Mouse (Mus musculus): ENCODE results near the gene Olfr68. TPM values are rescaled to one million over a fixed set of nuclear protein-coding genes. Genes with fewer than 3 reads are reported as not detected.
"Not testable (repeated sequence)": the region's sequence is repeated elsewhere in the genome, so short reads cannot be mapped to it uniquely, and the experiment has no call there.

Olfr68 gene
- total RNA-seq (2017): not detected in 2 replicates

DNA sequence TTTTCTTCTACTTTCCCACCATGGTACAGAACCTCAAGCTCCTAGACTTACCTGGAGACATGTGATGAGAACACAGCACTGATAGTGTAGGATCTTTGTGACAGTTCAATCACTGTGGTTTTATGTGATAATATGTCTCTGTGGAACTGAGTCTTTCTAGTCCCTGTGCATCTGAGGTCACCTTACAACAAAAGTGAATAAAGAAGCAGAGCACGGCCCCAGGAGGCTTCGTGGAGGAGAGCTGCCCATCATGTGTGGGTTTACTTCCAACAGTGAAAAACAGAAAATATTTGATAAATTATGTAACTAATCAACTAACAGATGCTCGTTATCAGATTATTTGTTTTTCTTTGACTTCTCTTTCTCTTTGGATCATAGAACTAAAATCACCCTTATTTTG is at the start of gene Olfr68:
Gene Olfr68 (minus strand): TSS at position 101 of the 400 bp plus-strand sequence.
- no peak for ATAC-seq (replicated peaks; ENCODE audit: low read depth, poor library complexity, severe bottlenecking)

DNA sequence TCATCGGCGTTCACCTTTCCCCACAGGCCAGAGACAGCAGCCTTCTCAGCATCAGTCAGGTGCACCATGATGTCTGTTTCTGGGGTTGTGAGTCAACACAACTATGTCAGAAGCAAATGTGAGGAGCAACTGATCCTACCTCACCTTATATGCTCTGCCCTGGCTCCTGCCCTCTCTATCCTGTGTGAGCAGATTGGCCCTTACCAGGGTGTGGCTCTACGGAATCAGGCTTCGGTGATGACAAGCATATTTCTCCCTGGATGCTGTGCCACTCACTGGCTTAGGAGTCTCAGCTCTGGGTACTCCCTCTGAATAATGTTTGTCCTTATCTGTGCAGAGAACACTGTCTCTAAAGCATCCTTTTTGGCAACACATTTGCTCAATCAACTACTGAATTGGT is 48.3 kb upstream of the Olfr68 start, which contains the start of gene Hbb-bs:
Gene Hbb-bs (minus strand): TSS at position 289 of the 400 bp plus-strand sequence.
- peak; percentile 39; the same call in 1 of the 2 replicates for ATAC-seq (replicated peaks; ENCODE audit: low read depth, poor library complexity, severe bottlenecking)

DNA sequence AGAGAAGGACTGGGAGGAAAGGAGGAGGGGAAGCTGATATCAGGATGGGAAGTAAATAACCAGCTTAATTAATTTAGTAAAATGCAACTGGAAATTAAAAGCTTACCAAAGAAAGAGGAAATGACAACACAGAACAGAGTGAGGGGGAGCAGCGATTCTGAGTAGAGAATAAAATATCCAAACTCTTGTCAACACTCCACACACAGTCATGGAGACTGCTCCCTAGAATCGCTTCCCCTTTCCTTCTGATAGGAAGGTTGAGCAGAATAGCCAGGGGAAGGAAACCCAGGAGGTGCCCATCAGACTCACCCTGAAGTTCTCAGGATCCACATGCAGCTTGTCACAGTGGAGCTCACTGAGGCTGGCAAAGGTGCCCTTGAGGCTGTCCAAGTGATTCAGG is 47.6 kb upstream of the Olfr68 start:
- peak; percentile 86 for ATAC-seq (replicated peaks; ENCODE audit: low read depth, poor library complexity, severe bottlenecking)

DNA sequence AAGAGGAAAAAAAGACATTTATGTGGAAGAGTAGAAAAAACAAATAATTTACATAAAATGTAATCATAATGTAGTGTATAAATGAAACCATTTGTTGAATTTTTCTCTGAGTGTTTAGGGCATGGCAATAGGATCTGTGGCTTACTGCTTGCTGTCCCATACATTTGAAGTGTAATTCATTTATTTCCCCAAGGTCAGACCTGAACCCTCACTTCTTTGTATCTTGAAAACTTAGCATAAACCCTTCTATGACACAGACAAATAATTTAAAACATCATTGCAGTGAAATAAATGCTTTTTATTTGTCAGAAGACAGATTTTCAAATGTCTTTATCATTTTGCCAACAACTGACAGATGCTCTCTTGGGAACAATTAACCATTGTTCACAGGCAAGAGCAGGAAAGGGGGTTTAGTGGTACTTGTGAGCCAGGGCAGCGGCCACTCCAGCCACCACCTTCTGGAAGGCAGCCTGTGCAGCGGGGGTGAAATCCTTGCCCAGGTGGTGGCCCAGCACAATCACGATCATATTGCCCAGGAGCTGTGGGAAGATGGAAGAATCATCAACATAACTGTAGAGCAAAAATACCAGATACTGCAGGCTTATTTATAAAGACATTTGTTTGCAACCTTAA is 46.9 kb upstream of the Olfr68 start:
- no peak for ATAC-seq (replicated peaks; ENCODE audit: low read depth, poor library complexity, severe bottlenecking)

DNA sequence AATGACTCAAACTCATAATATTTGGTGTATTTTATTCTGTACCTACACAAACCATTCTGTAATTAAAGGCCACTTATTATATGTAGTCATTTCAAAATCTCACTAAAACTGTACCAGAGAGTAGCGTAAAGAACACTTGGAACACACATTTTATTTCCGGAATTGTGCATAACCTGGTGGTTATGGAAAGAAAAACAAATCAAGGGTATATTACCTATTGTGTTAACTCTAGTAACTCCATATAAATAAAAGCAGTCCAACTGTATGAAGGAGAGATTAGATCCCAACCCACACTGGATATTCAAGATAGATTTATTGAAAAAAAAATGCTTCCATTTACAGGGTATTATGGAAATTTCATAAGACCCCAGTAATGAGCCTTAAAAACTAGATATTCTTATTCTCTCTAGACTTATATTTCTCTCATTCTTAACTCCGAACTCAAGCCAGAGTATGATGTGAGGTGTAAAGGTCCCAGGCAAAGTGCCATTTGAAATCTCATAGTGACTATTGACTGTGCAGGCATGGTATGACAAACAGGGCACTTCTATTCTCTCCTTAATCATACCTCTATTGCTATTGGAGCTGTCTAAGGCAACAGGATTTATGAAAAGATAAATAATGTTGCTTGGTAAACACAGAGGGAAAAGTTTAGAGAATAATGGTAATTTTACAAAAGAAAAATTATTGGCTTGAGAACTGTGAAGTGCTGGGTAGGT is 46.2 kb upstream of the Olfr68 start:
- ATAC-seq (replicated peaks; ENCODE audit: low read depth, poor library complexity, severe bottlenecking): no peak

DNA sequence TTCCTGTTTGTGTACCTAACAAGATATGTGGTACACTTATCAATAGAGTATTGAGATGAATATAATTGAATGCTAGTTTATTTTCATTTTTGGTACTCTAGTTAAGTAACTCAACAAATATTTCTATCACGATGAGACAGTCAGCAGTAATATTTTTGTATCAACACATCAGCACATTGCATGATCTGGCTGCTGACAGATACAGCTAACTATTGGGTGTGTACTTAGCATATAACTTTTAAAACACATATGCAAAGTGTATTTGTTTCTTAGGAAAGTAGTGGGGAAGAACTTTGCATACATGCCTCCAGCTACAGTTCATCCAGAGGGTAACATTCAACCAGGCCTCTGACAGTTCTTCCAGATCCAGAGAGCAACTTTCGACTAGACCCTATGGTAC is 45.1 kb upstream of the Olfr68 start:
- ATAC-seq (replicated peaks; ENCODE audit: low read depth, poor library complexity, severe bottlenecking): no peak

- ATAC-seq (replicated peaks; ENCODE audit: low read depth, poor library complexity, severe bottlenecking): not testable (repeated sequence)
Measured at GRCm38 (mm10) chr7:103815085-103815484, 35.6 kb upstream of the Olfr68 start.

GRCm38 (mm10) chr7:103813766-103814165 is 34.3 kb upstream of the Olfr68 start, which contains the start of gene Hbb-bt:
Gene Hbb-bt (minus strand): TSS chr7:103813996.
- no peak for ATAC-seq (replicated peaks; ENCODE audit: low read depth, poor library complexity, severe bottlenecking)

DNA sequence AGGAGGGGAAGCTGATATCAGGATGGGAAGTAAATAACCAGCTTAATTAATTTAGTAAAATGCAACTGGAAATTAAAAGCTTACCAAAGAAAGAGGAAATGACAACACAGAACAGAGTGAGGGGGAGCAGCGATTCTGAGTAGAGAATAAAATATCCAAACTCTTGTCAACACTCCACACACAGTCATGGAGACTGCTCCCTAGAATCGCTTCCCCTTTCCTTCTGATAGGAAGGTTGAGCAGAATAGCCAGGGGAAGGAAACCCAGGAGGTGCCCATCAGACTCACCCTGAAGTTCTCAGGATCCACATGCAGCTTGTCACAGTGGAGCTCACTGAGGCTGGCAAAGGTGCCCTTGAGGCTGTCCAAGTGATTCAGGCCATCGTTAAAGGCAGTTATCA is 33.7 kb upstream of the Olfr68 start:
- ATAC-seq (replicated peaks; ENCODE audit: low read depth, poor library complexity, severe bottlenecking): peak; percentile 62

- ATAC-seq (replicated peaks; ENCODE audit: low read depth, poor library complexity, severe bottlenecking): peak; percentile 69
Measured at GRCm38 (mm10) chr7:103812174-103812573, 32.7 kb upstream of the Olfr68 start.

- peak; percentile 34 for ATAC-seq (replicated peaks; ENCODE audit: low read depth, poor library complexity, severe bottlenecking)
Measured at GRCm38 (mm10) chr7:103811223-103811845, 31.8 kb upstream of the Olfr68 start.

GRCm38 (mm10) chr7:103810746-103811145 is 31.2 kb upstream of the Olfr68 start:
- no peak for ATAC-seq (replicated peaks; ENCODE audit: low read depth, poor library complexity, severe bottlenecking)

- ATAC-seq (replicated peaks; ENCODE audit: low read depth, poor library complexity, severe bottlenecking): no peak
Measured at GRCm38 (mm10) chr7:103810296-103810695, 30.8 kb upstream of the Olfr68 start.

GRCm38 (mm10) chr7:103809801-103810155 is 30.3 kb upstream of the Olfr68 start:
- no peak for ATAC-seq (replicated peaks; ENCODE audit: low read depth, poor library complexity, severe bottlenecking)

DNA sequence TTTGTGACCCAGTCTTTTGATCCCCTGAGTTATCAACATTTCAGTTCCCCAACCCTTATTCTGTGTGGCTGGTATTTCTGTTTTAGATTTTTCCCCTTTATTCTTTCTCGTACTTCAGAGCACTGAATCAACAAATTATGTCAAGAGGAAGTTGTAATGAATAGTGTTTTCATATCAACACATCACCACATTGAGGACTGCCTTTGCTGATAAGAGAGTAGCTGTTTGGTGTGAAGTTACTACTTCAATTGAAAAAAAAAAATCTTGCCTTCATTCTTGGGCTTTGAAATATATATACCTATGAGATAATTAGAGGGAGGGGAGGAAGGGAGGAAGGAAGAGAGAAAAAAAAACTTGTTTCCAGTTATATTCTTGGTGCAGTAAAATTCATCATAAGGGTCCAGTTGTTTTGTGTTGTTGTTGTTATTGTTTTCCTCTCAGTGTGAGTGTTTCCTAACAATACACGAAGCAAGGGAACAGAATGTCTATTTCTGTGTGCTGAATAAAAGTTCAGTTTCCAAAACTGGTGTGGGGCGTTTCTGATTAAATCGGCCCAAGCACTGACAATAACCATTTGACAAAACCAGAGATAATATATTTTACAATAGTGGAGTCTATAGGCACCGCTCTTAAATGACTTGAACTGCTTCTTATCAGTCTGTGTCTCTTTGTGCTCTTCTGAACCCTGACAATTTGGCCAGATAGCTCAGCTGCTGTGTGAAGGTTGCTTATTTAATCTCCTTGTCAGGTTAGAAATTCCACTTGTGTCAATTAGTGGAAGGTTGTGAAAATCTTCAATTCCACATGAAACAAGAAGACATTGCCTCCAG is 29.7 kb upstream of the Olfr68 start:
- ATAC-seq (replicated peaks; ENCODE audit: low read depth, poor library complexity, severe bottlenecking): peak; percentile 57

DNA sequence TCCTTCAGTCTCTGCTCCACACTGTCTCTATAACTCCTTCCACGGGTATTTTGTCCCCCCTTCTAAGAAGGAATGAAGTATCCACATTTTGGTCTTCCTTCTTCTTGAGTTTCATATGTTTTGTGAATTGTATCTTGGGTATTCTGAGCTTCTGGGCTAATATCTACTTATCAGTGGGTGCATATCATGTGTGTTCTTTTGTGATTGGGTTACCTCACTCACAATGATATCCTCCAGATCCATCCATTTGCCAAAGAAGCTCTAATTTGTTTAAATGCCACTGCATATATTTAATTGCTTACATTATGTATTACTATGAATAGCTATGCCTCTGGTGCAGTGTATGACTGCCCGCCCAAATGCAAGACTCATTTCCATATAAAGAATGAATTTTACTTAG is 28.6 kb upstream of the Olfr68 start:
- not testable (repeated sequence) for ATAC-seq (replicated peaks; ENCODE audit: low read depth, poor library complexity, severe bottlenecking)

GRCm38 (mm10) chr7:103806856-103807255 is 27.4 kb upstream of the Olfr68 start:
- peak; percentile 65 for ATAC-seq (replicated peaks; ENCODE audit: low read depth, poor library complexity, severe bottlenecking)

- ATAC-seq (replicated peaks; ENCODE audit: low read depth, poor library complexity, severe bottlenecking): peak; percentile 100
Measured at GRCm38 (mm10) chr7:103792669-103793388, 13.3 kb upstream of the Olfr68 start.

DNA sequence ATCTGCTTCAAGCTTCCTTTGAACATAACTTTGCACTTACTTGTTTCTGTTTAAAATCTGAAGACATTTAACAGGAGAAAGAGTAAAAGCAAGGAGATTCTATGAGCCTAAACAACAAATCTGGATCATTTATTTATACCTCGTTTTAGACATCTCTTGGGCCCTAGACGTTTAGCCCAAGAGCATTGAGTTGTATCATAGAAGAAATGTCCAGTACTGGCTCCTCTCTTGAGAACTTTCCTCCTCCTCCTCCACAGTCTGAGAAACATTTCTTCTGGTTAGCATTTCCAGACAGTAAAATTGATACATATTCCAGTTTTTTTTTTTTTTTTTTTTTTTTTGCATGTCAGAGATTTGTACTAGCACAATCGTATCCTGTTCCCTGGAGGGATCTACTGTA is 12.2 kb upstream of the Olfr68 start, which contains the start of gene Olfr67:
Gene Olfr67 (minus strand): TSS at position 101 of the 400 bp plus-strand sequence.
- no peak for ATAC-seq (replicated peaks; ENCODE audit: low read depth, poor library complexity, severe bottlenecking)

All from common myeloid progenitor, adult 5-6 weeks (primary cell).